Mouse (Mus musculus) cerebellum, postnatal 14 days (tissue): ENCODE data around the gene Cwc15.

Experiments used
- DNase-seq, 2 experiments: peaks; one replicate each; pipeline ENCODE4 v3.0.0; 2021; ENCODE audit warnings: mixed read lengths in 2 of 2

The Cwc15 gene

DNA sequence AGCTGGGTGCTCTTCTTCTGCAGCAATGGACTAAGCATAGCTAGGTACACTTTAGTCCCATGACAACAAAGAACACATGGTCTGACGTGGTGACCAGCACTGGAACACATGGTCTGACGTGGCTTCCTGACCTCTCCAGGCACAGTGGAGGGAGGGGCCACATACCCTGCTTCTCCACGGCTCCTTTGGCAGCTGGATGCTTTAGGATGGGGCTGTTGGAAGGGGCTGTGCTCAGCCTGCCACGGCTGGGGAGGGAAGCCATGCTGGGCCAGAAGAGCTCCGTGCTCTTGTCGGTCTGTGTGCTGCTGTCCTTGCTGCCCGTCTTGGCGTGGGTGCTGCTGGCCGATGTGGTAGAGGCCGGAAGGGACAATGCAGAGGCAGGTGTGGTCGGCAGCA is 47.9 kb downstream of the Cwc15 start:
- no peak for DNase-seq

DNA sequence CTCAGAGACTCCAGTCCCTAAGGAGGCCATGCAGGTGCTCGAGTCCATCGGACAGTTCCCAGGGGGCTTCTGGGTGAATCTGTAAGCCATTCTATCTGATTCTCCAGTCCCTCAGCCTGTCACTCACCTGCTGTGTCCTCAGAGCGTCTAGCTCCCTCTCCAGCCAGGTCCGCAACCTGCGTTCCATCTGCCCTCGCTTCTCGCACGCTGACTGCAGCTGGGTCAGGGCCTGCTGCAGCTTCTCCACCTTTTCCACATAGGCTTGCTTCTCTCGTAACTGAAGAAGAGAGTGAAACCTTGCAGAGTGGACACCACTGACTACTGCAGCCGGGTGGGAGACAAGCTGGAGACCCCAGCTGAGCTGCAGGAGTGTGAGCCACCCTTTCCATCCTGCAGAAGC is 57.9 kb downstream of the Cwc15 start:
- no peak for DNase-seq

- DNase-seq = no peak
Measured at GRCm38 (mm10) chr9:14559430-14559829, 59.0 kb downstream of the Cwc15 start.

GRCm38 (mm10) chr9:14559996-14560395 is 59.6 kb downstream of the Cwc15 start:
- DNase-seq = no peak
